Mouse (Mus musculus) thymus, postnatal 0 days (tissue): ENCODE measurements at regions not wholly inside any gene's neighbourhood (a gene's known extent, or its start where the extent isn't known, plus 50 kb on each side); places are given as distances from the start of the nearest gene placed in this dataset.

ENCODE experiments used
- DNase-seq: peaks from one replicate; pipeline ENCODE4 v3.0.0-alpha.2; 2015; ENCODE audit warnings: low spot score

GRCm38 (mm10) chr7:130030711-130031110, 439.0 kb downstream of the Wdr11 start:
- DNase-seq: no peak

- DNase-seq: no peak
Measured at GRCm38 (mm10) chr7:130036235-130036634, 444.6 kb downstream of the Wdr11 start.

- no peak for DNase-seq
Measured at GRCm38 (mm10) chr7:130036845-130037572, 445.3 kb downstream of the Wdr11 start.

GRCm38 (mm10) chr7:130037573-130037925, 445.9 kb downstream of the Wdr11 start:
- no peak for DNase-seq

- DNase-seq: no peak
Measured at GRCm38 (mm10) chr7:130040596-130040995, 448.9 kb downstream of the Wdr11 start.

GRCm38 (mm10) chr7:130041402-130041965, 449.8 kb downstream of the Wdr11 start:
- no peak for DNase-seq

- DNase-seq: no peak
Measured at GRCm38 (mm10) chr7:130042296-130042910, 450.7 kb downstream of the Wdr11 start.

- DNase-seq: no peak
Measured at GRCm38 (mm10) chr7:130043397-130044234, 452.0 kb downstream of the Wdr11 start.

GRCm38 (mm10) chr7:130044235-130044553, 452.5 kb downstream of the Wdr11 start:
- DNase-seq: no peak

GRCm38 (mm10) chr7:130044581-130044980, 452.9 kb downstream of the Wdr11 start:
- no peak for DNase-seq

GRCm38 (mm10) chr7:130046086-130046485, 454.4 kb downstream of the Wdr11 start:
- DNase-seq: no peak

GRCm38 (mm10) chr7:130047293-130048034, 455.8 kb downstream of the Wdr11 start:
- DNase-seq: no peak

- DNase-seq: no peak
Measured at GRCm38 (mm10) chr7:130048106-130048772, 456.6 kb downstream of the Wdr11 start.

GRCm38 (mm10) chr7:130049461-130049860, 457.8 kb downstream of the Wdr11 start:
- DNase-seq: no peak

- no peak for DNase-seq
Measured at GRCm38 (mm10) chr7:130050120-130050519, 458.5 kb downstream of the Wdr11 start.

GRCm38 (mm10) chr7:130052376-130052775, 460.7 kb downstream of the Wdr11 start:
- DNase-seq: no peak

- DNase-seq: no peak
Measured at GRCm38 (mm10) chr7:130057708-130058107, 462.5 kb downstream of the Ate1 start.

- DNase-seq: no peak
Measured at GRCm38 (mm10) chr7:130058267-130058666, 461.9 kb downstream of the Ate1 start.

- DNase-seq: no peak
Measured at GRCm38 (mm10) chr7:130059684-130060607, 460.2 kb downstream of the Ate1 start.

- DNase-seq: no peak
Measured at GRCm38 (mm10) chr7:130064500-130064899, 455.7 kb downstream of the Ate1 start.
